Mouse (Mus musculus) thymus, adult 2 months (tissue): Measurements from ENCODE around the gene Fam216a.
A peak's percentile ranks its signal among the peaks of the same experiment; 100 is the strongest.

Experiments
- CTCF ChIP-seq: fragments of 200-500 bp; IDR thresholded peaks from 2 replicates; pipeline ENCODE4 v1.5.1; 2012; ENCODE audit warnings: mild to moderate bottlenecking, control low read depth, low read length, moderate library complexity, borderline replicate concordance; ENCODE audit not compliant: control insufficient read depth, poor library complexity, insufficient read depth; ENCODE audit errors: extremely low read depth
- POLR2A ChIP-seq: fragments of 200-500 bp; IDR thresholded peaks from 2 replicates; pipeline ENCODE4 v1.6.1; 2012; ENCODE audit warnings: mild to moderate bottlenecking, low read length, control low read depth, moderate library complexity; ENCODE audit not compliant: control insufficient read depth, poor library complexity, insufficient read depth; ENCODE audit errors: extremely low read depth

DNA sequence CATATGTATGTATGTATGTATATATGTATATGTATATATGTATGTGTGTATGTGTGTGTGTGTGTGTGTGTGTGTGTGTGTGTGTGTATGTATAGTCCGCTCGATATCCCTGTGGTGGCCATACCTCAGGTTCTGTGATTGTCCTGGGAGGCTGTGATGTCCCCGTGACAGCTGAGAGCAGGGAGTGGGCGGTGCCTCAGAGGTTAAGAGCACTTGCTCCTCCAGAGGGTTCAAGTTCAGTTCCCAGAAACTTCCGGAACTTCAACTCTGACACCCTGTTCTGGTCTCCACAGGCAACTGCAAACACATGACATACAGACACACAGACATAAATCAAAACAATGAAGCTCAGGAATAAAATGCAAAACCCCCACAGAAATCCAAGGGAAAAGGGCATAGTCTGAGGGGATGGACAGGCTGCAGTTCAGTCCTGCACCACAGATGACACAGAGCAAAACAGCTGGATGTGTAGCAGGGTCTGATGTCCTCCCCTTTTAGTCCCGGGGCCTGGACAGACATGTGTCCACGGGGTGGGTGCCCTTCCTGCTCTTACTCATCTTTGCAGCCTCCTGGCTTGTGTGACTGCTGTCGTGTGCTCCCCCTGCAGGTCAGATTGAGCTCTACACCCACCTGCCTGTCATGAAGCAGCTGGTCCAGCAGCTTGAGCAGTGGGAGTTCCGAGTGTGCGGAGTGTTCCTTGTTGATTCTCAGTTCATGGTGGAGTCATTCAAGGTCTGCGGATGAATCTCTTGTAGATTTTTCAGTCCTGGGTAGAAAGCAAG is 7.4 kb upstream of the Fam216a start:
- TF ChIP-seq POLR2A, result no peak
- peak; percentile 87 for TF ChIP-seq CTCF
